12 mouse cellular contexts compared by ENCODE assay signal in genomic region chr13:40757995-40758394, GRCm38 (mm10). TPM values are rescaled to one million over a fixed set of nuclear protein-coding genes. Genes with fewer than 3 reads are reported as not detected.
DNase-seq lines count a peak whose midpoint lies in the region; ATAC-seq and TF ChIP-seq lines count a peak whose summit lies in the region.
"Had no signal": no experiment of that assay in that cellular context is flagged by ENCODE, and none has a peak within 500 bp of the region (broad histone marks: within the 10 kb centered on the region; RNA-seq: fewer than 3 reads in every experiment).

No protein-coding gene starts in this region.

- no peak overlapping the region for H3K27ac ChIP-seq in cerebellum, adult 2 months (ENCODE audit: insufficient read depth, low read length)
- H3K27ac ChIP-seq in kidney, postnatal 0 days, result no peak overlapping the region
- H3K27ac ChIP-seq: limb, embryonic 13.5 days; midbrain, embryonic 12.5 days had no signal

- no peak overlapping the region for H3K4me2 ChIP-seq in kidney, postnatal 0 days (ENCODE audit: low read length)
- H3K4me2 ChIP-seq: limb, embryonic 13.5 days; midbrain, embryonic 12.5 days had no signal

- no peak for TF ChIP-seq POLR2A in cerebellum, adult 2 months (IDR thresholded peaks at IDR 0.05; ENCODE audit: borderline replicate concordance, insufficient read depth, low read length)

- TF ChIP-seq CTCF in cerebellum, adult 2 months (IDR thresholded peaks at IDR 0.05; ENCODE audit: borderline replicate concordance, insufficient read depth, low read depth, low read length), result 0 out of 2 replicates have a peak, but pooled peaks have one; percentile 37
- peak; percentile 69 for TF ChIP-seq CTCF in kidney, postnatal 0 days (IDR thresholded peaks at IDR 0.05; ENCODE audit: low read depth)

- H3K36me3 ChIP-seq in kidney, postnatal 0 days (ENCODE audit: insufficient read depth, low read length), result no peaks in the 10 kb centered on the region
- H3K36me3 ChIP-seq: limb, embryonic 13.5 days; midbrain, embryonic 12.5 days had no signal

- DNase-seq in cerebellum, adult 2 months, result peak in 1 of 2 experiments; percentile 21
- DNase-seq in cerebellum, adult 8-10 months, result no peak
- peak; percentile 64 for DNase-seq in kidney, postnatal 0 days (ENCODE audit: low spot score)
- DNase-seq in kidney, postnatal 4 days, result no peak
- peak; percentile 74 for DNase-seq in 416B (ENCODE audit: low read depth)
- peak; percentile 8 for DNase-seq in c-Kit-positive CD71-positive TER-119-positive erythroid progenitor cells, embryonic 14.5 days (ENCODE audit: low spot score)
- DNase-seq in spleen, postnatal 14 days (ENCODE audit: low spot score in 2 of 2), result no peak
- DNase-seq in thymus, postnatal 10 days (ENCODE audit: low spot score in 2 of 2), result no peak
- DNase-seq: B cell, adult 2 months; kidney, postnatal 14 days had no signal

- no peak overlapping the region for H3K9ac ChIP-seq in kidney, postnatal 0 days (ENCODE audit: low read depth, low read length)
- H3K9ac ChIP-seq: limb, embryonic 13.5 days; midbrain, embryonic 12.5 days had no signal

- no peaks in the 10 kb centered on the region for H3K4me1 ChIP-seq in cerebellum, adult 2 months (ENCODE audit: control insufficient read depth, insufficient read depth, low read length)
- H3K4me1 ChIP-seq in kidney, postnatal 0 days (replicated peaks; ENCODE audit: insufficient read depth, low read length), result no peaks in the 10 kb centered on the region
- H3K4me1 ChIP-seq: limb, embryonic 13.5 days; midbrain, embryonic 12.5 days had no signal

- H3K27me3 ChIP-seq in cerebellum, adult 2 months (ENCODE audit: control insufficient read depth, insufficient read depth, low read length), result no peaks in the 10 kb centered on the region
- H3K27me3 ChIP-seq in kidney, postnatal 0 days (ENCODE audit: insufficient read depth, low read length), result no peaks in the 10 kb centered on the region
- H3K27me3 ChIP-seq: limb, embryonic 13.5 days had no signal

- ATAC-seq in kidney, postnatal 0 days (replicated peaks; ENCODE audit: low FRiP score, low read depth), result no peak

- no peak overlapping the region for H3K4me3 ChIP-seq in cerebellum, adult 2 months (replicated peaks; ENCODE audit: insufficient read depth, low read depth, low read length)
- no peak overlapping the region for H3K4me3 ChIP-seq in kidney, postnatal 0 days (replicated peaks; ENCODE audit: low read depth, low read length)
- H3K4me3 ChIP-seq: limb, embryonic 13.5 days; midbrain, embryonic 12.5 days had no signal

- H3K9me3 ChIP-seq in kidney, postnatal 0 days (replicated peaks; ENCODE audit: low read length), result no peaks in the 10 kb centered on the region
- H3K9me3 ChIP-seq: limb, embryonic 13.5 days; midbrain, embryonic 12.5 days had no signal

RNA-seq across cellular contexts. Expression of gene Tfap2a, which starts 19.8 kb away (rescaled TPM):
- polyA plus RNA-seq in cerebellum, adult 2 months (2012; rRNA removed), result 5.1 and 6.9 TPM in 2 replicates
- polyA plus RNA-seq in kidney, postnatal 0 days (2015; fragmentation: Nextera tagmentation; extraction: Ambion mirVana), result 2.5 and 2.9 TPM in 2 replicates

Comparison
In these comparisons a context has a peak if more than half of its experiments do, and no peak if none do; other contexts are left out.
1. DNase-seq: peak in kidney, postnatal 0 days (single experiment), 416B (single experiment) and c-Kit-positive CD71-positive TER-119-positive erythroid progenitor cells, embryonic 14.5 days (single experiment); none in cerebellum, adult 8-10 months (single experiment), kidney, postnatal 4 days (0 of 2), spleen, postnatal 14 days (0 of 2) and thymus, postnatal 10 days (0 of 2).